Mouse (Mus musculus) intestine, embryonic 14.5 days (tissue): ENCODE results near the gene Abcg1. TPM values are rescaled to one million over a fixed set of nuclear protein-coding genes. Genes with fewer than 3 reads are reported as not detected.

Experiments
- ATAC-seq: fragments of 200-750 bp; cut with Nextera tagmentation; replicated peaks from 2 replicates; pipeline ENCODE4 v1.8.0; 2017; ENCODE audit warnings: low read depth, moderate number of reproducible peaks, moderate TSS enrichment, moderate library complexity; ENCODE audit not compliant: low FRiP score, low TSS enrichment
- DNase-seq: peaks from one replicate; pipeline ENCODE4 v3.0.0-alpha.2; 2018; ENCODE audit warnings: low spot score
- H3K27ac ChIP-seq: fragments of 300-500 bp; sonication (generic); 2 replicates; pipeline ENCODE4 v1.5.1; 2014; ENCODE audit warnings: low read depth, mild to moderate bottlenecking, control low read depth
- H3K27me3 ChIP-seq: fragments of 300-500 bp; sonication (generic); replicated peaks from 2 replicates; pipeline ENCODE4 v1.6.1; 2014; ENCODE audit warnings: low read length, control low read depth; ENCODE audit not compliant: control insufficient read depth, insufficient read depth
- H3K36me3 ChIP-seq: fragments of 300-500 bp; sonication (generic); 2 replicates; pipeline ENCODE4 v1.6.1; 2014; ENCODE audit warnings: low read length, control low read depth; ENCODE audit not compliant: control insufficient read depth, insufficient read depth
- H3K4me1 ChIP-seq: fragments of 300-500 bp; sonication (generic); replicated peaks from 2 replicates; pipeline ENCODE4 v1.6.1; 2014; ENCODE audit warnings: low read length, control low read depth, mixed read lengths; ENCODE audit not compliant: control insufficient read depth, insufficient read depth
- H3K4me2 ChIP-seq: fragments of 300-500 bp; sonication (generic); 2 replicates; pipeline ENCODE4 v1.6.1; 2014; ENCODE audit warnings: low read length
- H3K4me3 ChIP-seq: fragments of 300-500 bp; sonication (generic); 2 replicates; pipeline ENCODE4 v1.5.1; 2014; ENCODE audit warnings: low read depth, low read length, control low read depth, mixed read lengths
- H3K9ac ChIP-seq: fragments of 300-500 bp; sonication (generic); 2 replicates; pipeline ENCODE4 v1.6.1; 2014; ENCODE audit warnings: mild to moderate bottlenecking, low read length
- H3K9me3 ChIP-seq: fragments of 300-500 bp; sonication (generic); 2 replicates; pipeline ENCODE4 v1.6.1; 2016; ENCODE audit warnings: low read length, control low read depth; ENCODE audit not compliant: control insufficient read depth
- WGBS: fragments of 180-500 bp; shearing (Covaris S2); extraction: QIAGEN DNeasy Blood & Tissue Kit; methylation state at CpG from one replicate; pipeline ENCODE4 v1.1.7; 2014; 5-methylcytosine and 5-hydroxymethylcytosine counted together
- polyA plus RNA-seq: library from polyadenylated mRNA; unstranded; fragments of >200 nt; fragmentation: Nextera tagmentation; extraction: Ambion mirVana; gene quantifications from 2 replicates; pipeline ENCODE4 v1.2.1, GENCODE M21; 2014

Abcg1 gene
- polyA plus RNA-seq, 1 experiment from 2014 or later, result 5.0 TPM

DNA sequence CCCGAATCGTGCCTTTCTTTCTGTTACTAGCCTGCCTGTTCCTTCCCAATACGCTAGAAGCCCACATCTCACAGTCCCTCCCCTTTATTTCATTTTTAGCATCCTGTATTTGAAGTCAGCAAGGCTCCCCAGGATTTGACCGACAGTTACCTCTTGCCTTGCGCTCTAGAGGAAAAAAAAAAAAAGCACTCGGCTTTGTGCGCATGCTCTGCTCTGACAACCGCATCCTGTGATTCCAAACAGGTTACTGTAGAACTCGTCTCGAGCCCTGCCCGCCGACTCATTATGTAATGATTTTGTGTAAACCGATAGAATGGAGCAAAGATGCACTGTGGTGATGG lies 1.2 kb downstream of the Abcg1 start:
- Histone ChIP-seq H3K9ac (no peak overlapping the region; the same call in 1 of the 2 replicates), H3K27me3 (peaks cover 31% of the 10 kb centered on the region), H3K4me3 (peak overlapping the region; percentile 48), H3K4me2 (peak overlapping the region; percentile 79), H3K27ac (no peak overlapping the region), H3K9me3 (no peaks in the 10 kb centered on the region), H3K36me3 (no peaks in the 10 kb centered on the region), H3K4me1 (peaks cover 12% of the 10 kb centered on the region)
- 2% methylated on average over 13 of the region's 13 CpGs for WGBS
- ATAC-seq, result no peak
- DNase-seq, result no peak

DNA sequence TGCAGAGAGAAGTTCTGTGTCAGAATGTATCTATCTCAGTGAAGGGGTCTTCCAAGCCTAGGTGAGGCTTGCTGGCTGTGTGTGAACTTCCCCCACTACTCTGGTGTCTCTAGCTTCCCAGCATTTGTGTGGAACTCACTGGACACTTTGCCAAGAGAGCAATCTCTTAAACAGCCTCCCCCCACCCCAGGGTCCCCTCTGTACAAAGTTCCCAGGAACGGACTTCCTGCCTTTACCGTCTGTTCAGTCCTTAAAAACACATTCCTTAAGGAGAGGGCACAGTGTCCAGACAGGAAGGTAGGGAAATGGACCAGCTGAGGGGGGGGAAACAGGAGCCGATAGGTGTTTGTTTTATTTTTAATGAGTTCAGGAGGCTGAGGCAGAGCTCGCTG lies 2.7 kb downstream of the Abcg1 start:
- H3K9me3 ChIP-seq, result no peaks in the 10 kb centered on the region
- H3K4me1 ChIP-seq, result peaks cover 12% of the 10 kb centered on the region
- no peak for DNase-seq
- H3K4me2 ChIP-seq, result no peak overlapping the region
- H3K27me3 ChIP-seq, result peaks cover 31% of the 10 kb centered on the region
- no peaks in the 10 kb centered on the region for H3K36me3 ChIP-seq
- H3K9ac ChIP-seq, result no peak overlapping the region
- ATAC-seq, result no peak
- 44% methylated on average over 4 of the region's 4 CpGs for WGBS
- no peak overlapping the region for H3K27ac ChIP-seq
- no peak overlapping the region for H3K4me3 ChIP-seq

DNA sequence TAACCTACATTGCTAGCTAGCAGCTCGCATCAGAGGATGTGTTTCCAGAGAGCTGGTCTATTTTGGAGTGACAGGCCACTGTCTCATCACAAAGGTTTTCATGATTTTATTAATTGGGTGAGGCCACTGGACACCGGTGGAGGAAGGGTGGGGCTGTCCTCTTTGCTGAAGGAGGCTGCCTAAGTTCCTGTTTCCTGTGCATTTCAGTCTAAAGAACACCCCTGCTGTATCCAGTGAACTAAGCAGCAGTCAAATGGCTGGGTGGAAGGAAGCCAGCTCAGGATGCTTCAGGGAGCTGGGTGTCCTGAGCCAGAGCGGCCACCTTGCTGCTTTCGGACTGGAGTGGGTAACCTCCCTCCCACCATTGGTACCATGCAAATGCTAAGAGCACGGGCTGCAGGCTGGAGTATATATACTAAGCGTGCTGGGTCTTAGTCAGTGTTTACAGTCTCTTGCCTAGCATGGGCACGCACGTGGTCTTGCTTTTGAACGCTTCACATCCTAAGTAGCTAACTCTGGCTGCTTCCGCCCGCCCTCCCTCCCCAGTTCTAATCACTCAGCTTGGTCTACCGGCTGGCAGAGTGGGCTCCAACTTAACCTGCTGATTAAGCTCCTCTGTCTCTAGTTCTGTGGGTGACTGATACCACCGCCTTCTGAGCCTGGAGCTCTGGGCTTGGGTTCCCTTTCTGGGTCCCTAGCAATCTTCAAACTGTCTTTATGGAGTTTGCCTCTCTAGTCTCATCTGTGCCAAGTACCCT lies 3.3 kb downstream of the Abcg1 start:
- H3K4me3 ChIP-seq, result no peak overlapping the region
- no peak overlapping the region for H3K4me2 ChIP-seq
- no peaks in the 10 kb centered on the region for H3K36me3 ChIP-seq
- peaks cover 31% of the 10 kb centered on the region for H3K27me3 ChIP-seq
- no peaks in the 10 kb centered on the region for H3K9me3 ChIP-seq
- no peak for ATAC-seq
- 52% methylated on average over 13 of the region's 13 CpGs for WGBS
- no peak for DNase-seq
- H3K4me1 ChIP-seq, result peaks cover 12% of the 10 kb centered on the region
- no peak overlapping the region for H3K27ac ChIP-seq
- H3K9ac ChIP-seq, result no peak overlapping the region

DNA sequence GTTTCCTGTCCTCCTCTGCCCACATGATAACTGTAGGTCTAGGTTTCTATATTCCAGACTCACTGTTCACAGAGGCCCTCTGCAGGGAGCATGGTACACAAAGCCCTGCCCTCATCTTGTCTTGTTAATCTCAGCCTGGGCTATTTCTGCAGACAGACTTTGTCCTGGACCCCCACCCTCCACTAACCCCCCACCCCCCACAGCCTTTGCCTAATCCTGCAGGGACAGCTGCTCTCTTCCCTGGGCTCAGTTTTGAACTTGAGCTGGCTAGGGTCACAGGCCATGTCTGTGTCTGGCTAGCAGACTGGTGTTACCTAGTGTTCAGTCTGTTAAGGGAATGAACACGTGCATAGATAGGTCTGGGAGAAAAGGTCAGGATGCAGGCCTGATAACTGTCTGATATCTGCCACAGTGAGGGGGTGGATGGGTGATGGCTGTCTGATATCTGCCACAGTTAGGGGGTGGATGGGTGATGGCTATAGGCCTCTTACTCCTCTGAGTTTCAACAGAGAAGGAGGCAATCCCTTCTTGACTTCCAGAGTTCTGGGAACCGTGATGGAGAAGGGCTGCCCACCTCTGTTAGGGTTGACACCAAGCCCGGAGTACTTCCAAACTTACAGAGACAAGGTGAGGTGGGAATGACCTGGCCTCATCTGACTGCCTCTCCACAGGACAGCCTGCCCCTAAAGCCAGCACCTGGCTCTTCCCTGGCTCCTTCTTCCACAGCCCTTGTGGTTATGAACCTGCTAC lies 4.0 kb downstream of the Abcg1 start:
- 67% methylated on average over 3 of the region's 3 CpGs for WGBS
- Histone ChIP-seq H3K36me3 (no peaks in the 10 kb centered on the region), H3K9me3 (no peaks in the 10 kb centered on the region), H3K4me3 (no peak overlapping the region), H3K4me1 (peaks cover 12% of the 10 kb centered on the region), H3K27ac (no peak overlapping the region), H3K27me3 (peaks cover 31% of the 10 kb centered on the region), H3K9ac (no peak overlapping the region), H3K4me2 (no peak overlapping the region)
- DNase-seq (no peak), ATAC-seq (no peak)

DNA sequence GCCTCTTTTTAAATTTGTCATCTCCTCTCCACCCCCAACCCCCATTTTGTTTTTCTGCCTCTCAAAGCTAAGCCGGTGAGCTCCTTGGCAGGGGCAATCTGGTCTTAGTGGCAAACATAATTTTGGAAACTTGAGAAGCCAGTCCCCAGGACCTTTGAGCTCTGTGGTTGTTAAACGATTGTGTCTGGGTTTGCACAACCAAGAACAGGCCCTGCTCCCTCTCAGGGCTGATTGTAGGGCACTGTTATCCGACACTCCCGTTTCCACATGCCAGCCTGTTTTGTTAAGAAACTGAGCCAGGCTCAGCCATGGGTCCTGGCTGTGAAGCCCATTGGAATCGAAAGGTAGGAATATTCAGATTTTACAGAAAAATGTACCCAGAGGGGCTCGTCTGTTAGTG lies 8.6 kb downstream of the Abcg1 start:
- Histone ChIP-seq H3K4me3 (no peak overlapping the region), H3K27ac (no peak overlapping the region), H3K4me1 (no peaks in the 10 kb centered on the region; the same call in 1 of the 2 replicates), H3K36me3 (no peaks in the 10 kb centered on the region), H3K27me3 (no peaks in the 10 kb centered on the region), H3K9ac (no peak overlapping the region), H3K9me3 (no peaks in the 10 kb centered on the region), H3K4me2 (no peak overlapping the region)
- DNase-seq (no peak), ATAC-seq (no peak)
- WGBS, result 56% methylated on average over 6 of the region's 6 CpGs

DNA sequence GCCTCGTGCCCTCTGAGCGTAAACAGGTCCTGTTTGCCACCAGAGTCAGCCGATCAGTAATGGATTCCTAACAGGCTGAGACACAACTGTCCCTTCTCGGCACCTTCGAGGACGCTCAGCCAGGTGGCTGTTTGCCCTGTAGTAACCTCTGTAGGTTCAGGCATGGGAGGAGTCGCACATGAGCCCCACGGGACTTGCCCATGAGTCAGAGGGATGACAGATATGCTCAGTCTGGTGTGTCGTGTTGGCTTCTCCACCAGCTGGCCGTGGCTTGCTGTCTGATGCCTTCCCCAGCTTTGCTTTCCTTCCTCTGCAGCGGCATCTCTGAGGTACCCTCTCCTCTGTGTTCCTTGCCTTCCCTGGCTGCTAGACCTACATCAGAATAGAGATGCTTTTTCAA lies 9.6 kb downstream of the Abcg1 start:
- no peaks in the 10 kb centered on the region for H3K36me3 ChIP-seq
- H3K9me3 ChIP-seq, result no peaks in the 10 kb centered on the region
- H3K4me1 ChIP-seq, result peaks cover under 1% of the 10 kb centered on the region; the same call in 1 of the 2 replicates
- no peak overlapping the region for H3K27ac ChIP-seq
- WGBS, result 62% methylated on average over 11 of the region's 11 CpGs
- no peak overlapping the region for H3K4me3 ChIP-seq
- H3K27me3 ChIP-seq, result no peaks in the 10 kb centered on the region
- H3K9ac ChIP-seq, result no peak overlapping the region
- no peak for ATAC-seq
- H3K4me2 ChIP-seq, result no peak overlapping the region
- no peak for DNase-seq

DNA sequence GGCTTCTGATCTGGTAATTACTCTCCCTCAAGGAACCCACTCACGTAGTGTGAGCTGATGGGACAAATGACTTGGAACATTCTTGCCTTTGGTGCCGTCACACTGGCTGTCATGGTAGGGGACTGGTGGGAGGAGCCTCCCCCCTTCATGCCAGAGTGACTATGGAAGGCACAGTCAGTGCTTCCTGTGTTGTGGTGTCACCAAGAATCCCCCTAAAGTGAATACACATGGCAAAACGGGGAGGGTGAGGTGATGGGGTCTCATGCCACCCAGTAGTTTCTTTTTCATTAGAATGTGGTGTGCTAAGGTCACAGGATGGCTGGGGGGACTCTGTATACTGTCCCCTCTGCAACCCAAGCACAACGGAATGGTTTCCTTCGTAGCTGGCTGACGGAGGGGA lies 11.6 kb downstream of the Abcg1 start:
- Histone ChIP-seq H3K9ac (no peak overlapping the region), H3K36me3 (no peaks in the 10 kb centered on the region), H3K4me2 (no peak overlapping the region), H3K27ac (no peak overlapping the region), H3K4me3 (no peak overlapping the region), H3K27me3 (no peaks in the 10 kb centered on the region), H3K9me3 (no peaks in the 10 kb centered on the region), H3K4me1 (peaks cover 19% of the 10 kb centered on the region)
- WGBS, result 76% methylated on average over 6 of the region's 6 CpGs
- no peak for DNase-seq
- no peak for ATAC-seq

DNA sequence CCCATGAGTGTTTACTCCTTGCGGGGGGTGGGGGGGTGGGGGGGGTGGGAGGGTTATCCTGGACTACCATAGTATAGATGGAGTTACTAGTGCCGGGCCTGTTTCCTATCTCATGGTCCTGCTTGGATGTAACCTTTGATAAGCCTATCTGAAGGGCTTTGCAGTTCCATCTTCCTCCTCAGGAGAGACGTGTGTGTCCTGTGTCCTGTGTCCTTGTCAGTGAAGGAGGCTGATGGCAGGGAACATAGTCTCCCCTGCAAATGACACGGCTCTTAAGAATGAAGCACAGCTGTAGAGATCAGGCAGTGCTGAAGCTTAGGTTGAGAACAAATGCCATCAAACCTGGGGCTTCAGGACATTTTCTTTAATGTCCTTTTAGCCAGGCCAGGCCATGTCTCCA lies 12.4 kb downstream of the Abcg1 start:
- 84% methylated on average over 4 of the region's 4 CpGs for WGBS
- H3K36me3 ChIP-seq, result no peaks in the 10 kb centered on the region
- no peak for DNase-seq

More for the DNA sequence above, 12.4 kb downstream of the Abcg1 start:
- no peak for ATAC-seq
- no peaks in the 10 kb centered on the region for H3K27me3 ChIP-seq
- no peak overlapping the region for H3K4me2 ChIP-seq
- H3K4me1 ChIP-seq, result peaks cover 22% of the 10 kb centered on the region
- H3K4me3 ChIP-seq, result no peak overlapping the region
- no peak overlapping the region for H3K9ac ChIP-seq
- no peak overlapping the region for H3K27ac ChIP-seq
- no peaks in the 10 kb centered on the region for H3K9me3 ChIP-seq
